Mouse (Mus musculus): ENCODE measurements at regions not wholly inside any gene's neighbourhood (a gene's known extent, or its start where the extent isn't known, plus 50 kb on each side); places are given as distances from the start of the nearest gene placed in this dataset.
"Not testable (repeated sequence)": the region's sequence is repeated elsewhere in the genome, so short reads cannot be mapped to it uniquely, and the experiment has no call there.

DNA sequence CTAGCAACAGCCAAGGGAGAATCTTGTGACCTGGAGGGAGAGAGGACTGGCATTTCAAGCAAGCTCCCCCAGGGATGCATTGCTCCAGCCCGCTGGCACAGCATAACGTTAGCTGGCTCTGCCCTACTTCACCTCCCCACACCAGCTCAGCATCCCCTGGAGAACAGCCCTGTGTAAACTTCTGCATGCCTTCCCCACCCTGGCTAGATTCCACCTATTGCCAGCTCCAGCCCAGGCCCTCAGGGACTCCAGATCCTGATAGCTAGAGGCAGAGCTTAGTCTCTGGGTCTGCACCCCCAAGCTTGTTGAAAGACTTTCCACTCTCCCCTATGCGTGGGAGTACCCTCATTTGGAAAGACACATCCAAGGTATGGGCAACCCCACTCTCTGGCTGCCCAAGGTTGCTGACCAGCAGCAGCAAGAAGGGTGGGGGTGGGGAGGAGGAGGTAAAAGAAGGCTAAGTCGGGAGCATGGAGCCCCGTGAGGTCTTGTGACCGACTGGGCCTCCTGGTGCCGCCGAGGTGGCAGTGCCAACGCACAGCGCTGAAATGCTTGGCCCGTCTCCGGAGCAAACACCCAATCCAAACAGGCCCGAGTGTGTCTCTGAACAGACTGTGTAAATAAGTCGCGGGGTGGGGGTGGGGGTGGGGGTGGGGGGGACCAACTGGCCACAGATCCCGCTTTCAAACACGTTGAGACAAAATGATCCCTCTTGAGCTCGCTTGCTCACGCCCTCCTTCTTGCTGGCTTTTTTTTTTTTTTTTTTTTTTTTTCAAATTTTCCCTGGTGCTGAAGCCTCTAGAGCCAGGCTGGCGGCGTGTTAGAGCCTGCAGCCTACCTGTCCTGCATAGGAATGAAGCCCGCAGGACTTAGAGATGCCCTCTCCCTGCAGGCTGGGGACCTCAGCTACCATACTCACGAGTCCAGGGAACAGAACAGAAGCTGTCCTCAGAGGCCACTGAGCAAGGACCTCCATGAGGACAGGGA lies 350.3 kb downstream of the Sox9 start:
- DNase-seq (ENCODE audit: low read depth) = peak; percentile 54

DNA sequence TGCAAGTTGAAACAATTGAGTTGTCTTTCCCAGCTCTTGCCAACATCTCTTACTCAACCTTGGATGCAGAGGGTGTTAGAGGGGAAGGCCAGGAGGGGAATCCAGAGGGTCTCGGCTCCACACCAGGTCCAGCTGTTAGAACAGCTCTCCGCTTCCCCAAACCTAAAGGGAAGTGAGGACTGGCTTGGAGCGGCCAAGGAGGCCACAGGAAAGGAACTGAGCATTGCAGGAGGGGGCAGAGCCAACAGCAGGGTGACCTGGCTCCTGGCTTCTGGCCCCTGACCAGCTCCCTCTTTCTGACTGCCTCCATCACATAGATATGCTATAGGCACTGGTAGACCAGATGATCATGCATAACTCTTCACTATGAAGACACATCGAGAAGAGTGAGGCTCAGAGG lies 351.4 kb downstream of the Sox9 start:
- DNase-seq (ENCODE audit: low read depth) = no peak

DNA sequence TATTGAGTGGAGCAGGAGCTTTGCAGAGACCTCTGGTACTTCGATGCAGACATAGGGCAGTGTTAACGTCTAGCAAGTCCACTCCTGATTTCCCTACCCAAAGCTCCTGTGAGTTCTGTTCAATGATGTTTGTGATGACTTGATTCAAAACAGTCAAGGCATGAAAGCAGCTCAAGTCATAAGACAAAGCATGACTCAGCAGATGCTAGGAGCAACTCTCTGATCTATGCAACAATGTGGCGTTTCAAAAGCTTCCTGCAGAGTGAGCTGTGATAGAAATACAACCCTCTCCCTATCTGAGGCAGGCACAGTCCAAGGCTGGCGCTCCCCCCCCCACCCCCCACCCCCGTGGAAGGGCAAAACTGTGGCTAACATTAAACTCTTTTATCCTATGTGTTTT lies 353.2 kb downstream of the Sox9 start:
- DNase-seq (ENCODE audit: low read depth) = peak; percentile 37

DNA sequence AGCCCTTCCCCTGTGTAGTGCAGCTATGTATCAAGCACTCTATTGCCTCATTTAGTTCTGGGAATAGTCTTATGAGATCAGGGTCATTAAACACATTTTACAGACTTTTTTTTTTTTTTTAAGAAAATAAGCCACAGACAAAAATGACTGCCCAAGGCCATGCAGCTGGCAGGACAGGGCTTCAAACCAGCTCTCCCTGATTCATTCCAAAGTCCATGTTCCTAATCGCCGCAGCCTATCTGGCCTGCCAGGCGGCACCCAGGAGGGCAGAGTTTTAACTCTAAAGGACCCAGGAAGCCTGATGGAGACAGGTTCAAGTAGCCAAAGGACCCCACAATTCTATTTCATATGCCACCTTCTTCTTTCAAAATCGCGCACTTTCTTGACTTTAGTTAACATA lies 356.4 kb downstream of the Sox9 start:
- no peak for DNase-seq (ENCODE audit: low read depth)

DNA sequence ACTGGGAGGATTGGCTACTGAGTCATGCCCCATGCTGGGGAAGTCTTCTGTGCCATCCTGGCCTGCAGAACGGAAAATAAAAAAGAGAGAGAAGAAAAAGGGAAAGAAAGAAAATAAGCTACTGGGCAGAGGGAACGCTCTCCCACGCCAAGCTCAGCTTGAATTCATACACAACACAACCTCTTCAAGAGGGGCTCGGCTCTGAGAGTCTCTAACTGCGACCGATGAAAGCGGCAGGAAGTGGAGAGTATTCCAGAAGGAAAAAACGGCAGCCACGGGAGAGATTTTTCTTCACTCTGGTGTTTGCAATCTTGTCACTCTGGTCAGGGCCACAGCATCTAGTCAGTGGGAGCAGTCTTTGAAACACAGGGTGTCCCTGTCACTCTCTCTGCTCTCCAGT lies 358.6 kb downstream of the Sox9 start:
- no peak for DNase-seq (ENCODE audit: low read depth)

DNA sequence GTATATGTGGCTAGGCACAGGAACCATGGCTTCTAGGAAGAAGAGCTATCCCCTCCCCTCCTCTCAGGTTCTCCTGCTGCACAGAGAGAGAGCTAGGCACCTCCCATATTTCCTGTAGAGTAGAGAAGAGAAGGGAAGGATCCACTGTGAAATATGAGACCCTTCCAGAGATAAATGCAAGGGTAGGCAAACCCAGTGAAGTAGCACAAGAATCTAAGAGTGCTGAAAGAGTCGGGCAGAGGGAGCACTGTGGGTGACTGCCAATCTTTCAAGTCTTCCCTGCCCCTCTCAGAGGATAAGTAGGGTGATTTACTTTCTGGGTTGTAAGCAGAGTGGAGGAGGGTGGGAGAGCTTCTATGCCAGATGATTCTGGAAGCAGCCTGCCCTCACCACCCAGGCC lies 360.8 kb downstream of the Sox9 start:
- no peak for DNase-seq (ENCODE audit: low read depth)

DNA sequence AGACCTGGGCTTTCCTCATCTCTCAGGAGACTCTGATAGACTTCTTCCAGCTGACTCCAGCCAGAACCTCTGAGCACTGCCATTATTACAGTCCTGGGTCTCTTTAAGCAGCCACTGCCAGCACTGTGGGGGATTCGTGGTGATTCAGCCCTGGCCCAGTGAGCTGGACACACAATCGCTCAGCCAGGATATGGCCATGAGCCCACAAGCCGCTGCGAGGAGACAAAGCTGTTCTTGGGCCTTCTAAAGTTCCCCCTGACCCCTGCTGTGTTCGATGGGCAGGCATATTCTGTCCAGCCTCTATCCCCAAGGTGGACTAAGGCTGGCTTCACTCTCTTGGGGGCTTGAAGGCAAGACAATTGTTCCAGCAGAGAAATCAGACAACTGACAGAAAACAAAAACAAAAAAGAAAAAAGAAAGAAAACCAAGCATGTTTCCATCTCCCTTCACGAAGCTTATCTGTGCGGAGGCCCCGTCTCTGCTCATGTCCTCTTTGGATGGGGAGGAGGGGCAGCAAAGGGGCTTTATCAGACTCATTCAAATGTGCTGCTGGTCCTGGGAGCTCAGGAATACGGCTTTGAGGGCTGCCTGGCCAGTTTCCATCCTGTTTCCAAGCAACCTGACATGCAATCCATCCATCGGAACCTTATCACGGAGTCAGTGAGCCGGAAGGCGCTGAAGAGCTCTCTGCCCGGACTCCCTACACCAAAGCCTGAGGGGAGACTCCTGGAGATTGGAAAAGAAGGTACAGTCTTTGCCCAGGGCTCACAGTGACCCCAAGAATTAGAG lies 362.0 kb downstream of the Sox9 start:
- peak; percentile 84 for DNase-seq (ENCODE audit: low read depth)

DNA sequence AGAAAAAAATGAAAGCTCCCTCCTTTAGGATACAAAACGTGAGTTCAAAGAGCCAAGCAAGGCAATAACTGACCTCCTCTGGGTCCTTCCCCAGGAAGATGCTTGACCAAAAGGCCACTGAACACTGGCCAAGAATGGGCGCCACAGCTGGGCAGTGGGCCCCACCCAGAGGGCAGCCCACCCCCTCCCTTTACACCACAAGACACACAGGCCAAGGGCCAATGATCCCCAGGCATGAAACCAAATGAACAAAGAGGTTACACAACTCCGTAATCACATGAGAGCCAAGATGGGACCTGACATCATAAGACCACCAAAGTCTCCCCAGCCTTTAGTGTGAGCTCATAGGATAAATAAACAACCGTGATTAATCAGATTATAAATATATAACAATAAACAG lies 363.7 kb downstream of the Sox9 start:
- DNase-seq (ENCODE audit: low read depth) = no peak

DNA sequence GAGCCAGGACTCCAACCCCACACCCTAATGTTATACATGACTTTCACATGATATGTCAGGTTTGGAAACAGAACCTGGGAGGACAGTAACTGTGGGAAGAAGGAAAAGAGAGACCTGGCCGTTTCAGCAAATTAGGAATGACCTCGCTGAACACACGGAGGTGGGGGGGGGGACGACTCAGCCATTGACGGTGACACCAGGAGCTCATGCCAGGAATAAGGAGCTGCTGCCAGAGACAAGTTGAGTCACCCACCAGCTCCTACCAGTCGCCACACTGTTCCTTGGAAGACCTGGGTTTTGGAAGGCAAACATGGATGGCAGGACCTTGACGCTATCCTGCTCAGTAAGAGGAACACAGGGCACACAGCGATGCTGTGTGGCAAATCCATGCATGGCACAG lies 364.7 kb downstream of the Sox9 start:
- no peak for DNase-seq (ENCODE audit: low read depth)

DNA sequence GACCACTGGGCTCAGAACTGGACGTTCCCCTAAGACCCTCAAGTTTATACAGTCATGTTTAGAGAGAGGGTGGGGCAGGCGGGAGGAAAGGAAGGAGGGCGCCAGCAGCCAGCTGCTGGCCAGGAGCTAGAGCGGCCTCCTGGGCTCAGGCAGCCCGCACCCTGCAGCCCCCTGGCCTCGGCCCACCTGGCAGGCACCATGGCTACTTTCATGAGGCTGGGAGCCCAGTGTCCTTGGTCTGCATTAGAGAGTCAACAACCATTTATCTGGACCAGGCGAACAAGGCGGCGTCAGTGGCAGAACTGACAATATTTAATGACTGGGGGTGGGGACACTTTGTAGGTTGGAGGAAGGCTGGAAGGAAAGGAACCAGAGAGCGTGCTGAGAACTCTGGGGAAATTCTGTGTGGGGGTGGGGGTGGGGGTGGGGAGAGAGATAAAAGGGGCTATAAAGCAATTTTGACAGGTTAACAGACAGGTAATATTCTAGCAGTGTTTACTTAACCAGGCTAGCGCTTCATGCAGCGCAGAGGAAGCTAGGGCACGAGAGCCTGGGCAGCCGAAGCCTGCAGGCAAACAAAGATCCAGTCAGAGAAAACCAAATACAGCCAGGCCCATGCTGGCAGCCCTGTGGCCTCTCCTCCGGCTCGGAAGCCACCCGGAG lies 365.6 kb downstream of the Sox9 start:
- DNase-seq (ENCODE audit: low read depth) = no peak

DNA sequence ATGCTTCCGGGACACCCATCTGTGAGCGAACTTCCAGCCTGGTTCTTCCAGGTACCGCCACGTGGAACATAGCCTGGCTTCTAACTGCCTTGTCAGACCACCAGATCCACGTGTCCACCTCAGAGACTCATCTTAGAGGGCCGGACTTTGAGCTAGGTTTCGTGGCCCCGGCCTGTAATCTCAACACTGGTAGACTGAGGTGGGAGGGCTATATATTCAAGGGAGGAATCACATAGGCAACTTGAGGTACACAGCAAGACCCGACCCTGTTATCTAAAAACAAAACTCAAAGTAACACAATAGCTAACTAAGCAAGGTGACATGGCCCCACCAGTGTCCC lies 366.1 kb downstream of the Sox9 start:
- DNase-seq (ENCODE audit: low read depth) = no peak

DNA sequence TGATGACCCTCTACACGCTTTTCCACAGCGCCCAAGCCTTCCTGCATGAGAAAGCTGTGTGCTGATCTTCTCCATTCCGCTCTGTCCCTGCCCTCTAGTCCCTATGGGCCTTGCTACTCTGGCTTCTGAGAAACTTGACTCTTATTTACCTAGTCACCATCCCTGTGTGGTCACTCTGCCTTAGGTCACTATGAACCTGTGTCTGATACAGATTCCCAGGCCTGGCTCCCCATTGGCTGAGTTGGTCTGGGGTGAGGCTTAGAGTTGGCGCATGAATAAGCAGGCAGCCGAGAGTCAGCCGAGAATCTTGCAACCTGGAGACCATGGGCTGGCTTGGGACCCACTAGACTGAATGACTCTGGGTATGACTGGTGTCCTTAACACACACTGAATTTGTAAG lies 373.5 kb downstream of the Sox9 start:
- no peak for DNase-seq (ENCODE audit: low read depth)

DNA sequence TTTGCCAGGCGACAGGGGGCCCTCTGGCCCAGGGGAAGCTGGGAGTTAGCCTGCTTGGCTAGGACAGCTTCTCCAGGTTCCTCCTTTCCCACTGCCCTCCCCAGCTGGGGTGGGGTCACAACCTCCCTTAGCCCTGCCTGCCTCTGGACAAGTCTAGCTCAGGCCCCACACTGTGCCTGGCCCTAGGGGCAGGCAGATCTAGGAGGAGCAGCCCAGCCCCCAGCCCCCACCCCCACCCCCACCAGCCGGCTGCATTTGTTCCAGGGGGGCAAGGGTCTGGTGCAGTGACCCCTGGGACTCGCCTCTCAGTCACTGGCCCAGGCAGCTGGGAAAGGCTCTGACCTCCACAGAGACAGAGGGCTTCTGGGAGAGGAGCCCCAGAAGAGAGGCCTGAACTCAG lies 381.9 kb downstream of the Sox9 start:
- no peak for DNase-seq (ENCODE audit: low read depth)

DNA sequence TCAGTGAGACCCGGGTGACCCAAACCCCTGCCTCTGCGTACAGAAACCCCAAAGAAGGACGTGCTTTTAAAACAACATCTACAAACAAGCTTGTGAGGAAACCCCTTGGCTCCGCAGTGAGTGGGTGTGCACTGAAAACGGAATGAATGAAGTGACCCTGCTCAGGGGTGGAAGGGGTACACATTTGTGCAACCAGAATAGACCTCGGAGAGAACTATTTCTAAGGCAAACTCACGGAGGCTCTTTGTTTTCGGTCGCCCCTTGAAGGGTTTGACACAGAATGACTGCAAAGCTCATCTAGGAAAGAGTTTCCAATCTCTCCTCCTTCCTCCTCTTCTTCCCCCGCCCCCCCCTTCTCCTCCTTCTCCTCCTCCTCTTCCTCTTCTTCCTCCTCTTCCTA lies 382.5 kb downstream of the Sox9 start:
- DNase-seq (ENCODE audit: low read depth) = no peak

DNA sequence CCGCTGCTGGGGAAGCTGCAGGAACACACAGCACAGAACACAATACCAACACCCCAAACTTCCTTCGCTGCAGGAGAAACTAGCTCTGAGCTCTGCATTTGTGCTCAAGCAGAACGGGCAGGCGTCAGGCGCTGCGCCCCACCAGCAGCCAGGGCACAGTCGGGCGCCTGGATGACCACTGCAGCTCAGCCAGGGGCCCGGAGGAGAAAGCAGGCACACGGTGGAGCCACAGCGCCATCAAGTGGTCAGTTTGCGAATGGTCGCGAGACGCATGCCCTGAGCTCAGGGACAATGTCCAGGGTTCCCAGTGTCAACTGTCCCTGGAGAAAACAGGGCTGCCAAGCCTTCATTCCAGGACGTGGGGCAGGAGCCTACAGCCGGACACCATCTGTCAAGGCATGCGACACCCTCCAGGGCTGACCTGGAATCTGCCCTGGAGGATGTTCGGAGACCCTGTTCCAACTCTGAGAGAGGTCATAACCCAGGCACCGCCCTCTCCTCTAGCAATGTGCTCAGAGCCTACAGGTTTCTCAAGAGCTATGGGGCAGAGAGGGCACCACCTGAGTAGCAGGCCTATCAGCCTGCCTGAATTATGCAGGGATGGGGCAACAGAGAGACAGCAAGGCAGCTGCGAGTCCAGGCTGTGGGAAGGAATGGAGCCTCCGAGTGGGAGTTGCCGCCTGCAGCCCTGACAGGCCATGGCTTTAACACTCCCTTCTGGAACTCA lies 383.2 kb downstream of the Sox9 start:
- DNase-seq (ENCODE audit: low read depth) = peak; percentile 53

DNA sequence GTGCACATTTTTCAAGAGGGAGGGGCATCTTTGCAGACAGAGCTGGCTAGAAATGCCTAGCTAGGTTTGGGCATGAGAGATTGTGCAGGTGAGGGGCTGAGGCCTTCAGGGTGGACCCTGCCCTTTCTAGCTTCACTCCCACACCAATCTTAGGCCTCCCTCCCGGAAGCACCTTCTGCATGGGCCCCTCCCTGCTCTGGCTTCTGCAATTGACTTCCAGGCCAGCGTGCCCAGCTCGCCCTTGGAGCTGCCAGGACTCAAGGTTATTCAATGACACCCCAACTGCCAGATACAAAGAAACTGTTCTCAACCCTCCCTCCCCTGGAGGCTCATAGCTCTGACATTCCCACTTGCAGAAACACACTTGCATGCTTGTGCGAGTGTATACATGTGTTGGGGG lies 384.5 kb downstream of the Sox9 start:
- DNase-seq (ENCODE audit: low read depth) = no peak

DNA sequence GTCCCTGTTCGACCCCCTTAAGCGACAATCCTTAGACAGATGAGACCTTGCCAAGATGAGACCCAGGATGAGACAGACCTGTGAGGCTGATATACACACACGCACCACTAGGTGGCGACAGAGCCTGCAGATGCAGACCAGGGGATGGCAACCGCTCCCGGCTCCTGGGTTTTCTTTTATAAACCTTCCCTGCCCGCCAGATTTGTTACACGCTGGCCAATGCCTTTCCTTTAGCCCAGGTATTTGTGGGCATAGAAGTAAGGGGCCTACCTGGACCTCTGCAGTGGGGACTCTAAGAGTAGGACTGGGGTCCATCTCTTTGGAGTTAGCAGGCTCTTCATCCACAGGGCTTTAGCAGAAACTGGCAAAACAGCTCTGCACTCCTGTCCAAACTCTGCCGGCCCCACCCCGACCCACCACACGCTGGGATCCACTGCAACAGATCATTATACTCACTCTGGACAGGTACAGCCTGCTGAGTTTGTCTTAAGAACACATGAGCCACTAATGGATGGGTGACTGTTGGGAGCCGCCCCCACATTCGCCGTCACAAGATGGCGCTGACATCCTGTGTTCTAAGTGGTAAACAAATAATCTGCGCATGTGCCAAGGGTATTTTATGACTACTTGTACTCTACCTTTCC lies 390.6 kb downstream of the Sox9 start:
- DNase-seq (ENCODE audit: low read depth) = peak; percentile 58

DNA sequence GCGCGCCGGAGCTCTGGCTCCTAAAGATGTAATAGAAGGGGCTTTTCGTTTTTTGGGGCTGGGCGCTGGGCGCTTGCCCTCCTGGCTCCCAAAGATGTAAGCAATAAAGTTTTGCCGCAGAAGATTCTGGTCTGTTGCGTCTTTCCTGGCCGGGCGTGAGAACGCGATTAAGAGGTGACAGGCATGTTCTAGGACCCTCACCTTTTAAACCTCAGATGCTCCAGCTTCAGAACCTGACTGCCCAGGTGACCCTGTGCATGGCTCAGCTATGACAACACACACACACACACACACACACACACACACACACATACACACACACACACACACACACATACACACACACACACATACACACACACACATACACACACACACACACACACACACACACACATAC lies 391.3 kb downstream of the Sox9 start:
- not testable (repeated sequence) for DNase-seq (ENCODE audit: low read depth)

DNA sequence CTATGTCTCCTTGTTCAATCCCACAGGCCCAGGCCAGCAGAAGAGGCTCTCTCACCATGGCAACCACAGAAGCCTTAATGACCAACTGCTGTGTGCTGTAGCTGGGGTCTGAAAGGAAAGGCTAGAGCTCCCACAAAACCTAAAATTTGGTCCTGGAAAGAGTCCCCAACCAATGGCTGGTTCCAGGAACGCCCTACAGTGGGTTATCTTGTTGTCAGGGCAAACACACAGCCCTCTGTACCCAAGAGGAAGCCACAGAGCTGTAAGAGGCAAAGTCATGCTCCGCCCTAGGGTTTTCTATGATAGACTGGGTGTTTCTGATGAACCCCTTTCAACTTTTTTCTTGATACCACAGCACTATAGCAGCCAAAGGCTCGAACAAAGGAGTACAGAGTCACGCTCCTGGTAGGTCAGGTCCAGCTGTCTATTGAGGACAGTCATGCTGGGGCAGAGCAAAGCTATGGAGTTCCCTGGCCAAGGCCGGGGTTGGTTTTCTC lies 392.0 kb downstream of the Sox9 start:
- no peak for DNase-seq (ENCODE audit: low read depth)

DNA sequence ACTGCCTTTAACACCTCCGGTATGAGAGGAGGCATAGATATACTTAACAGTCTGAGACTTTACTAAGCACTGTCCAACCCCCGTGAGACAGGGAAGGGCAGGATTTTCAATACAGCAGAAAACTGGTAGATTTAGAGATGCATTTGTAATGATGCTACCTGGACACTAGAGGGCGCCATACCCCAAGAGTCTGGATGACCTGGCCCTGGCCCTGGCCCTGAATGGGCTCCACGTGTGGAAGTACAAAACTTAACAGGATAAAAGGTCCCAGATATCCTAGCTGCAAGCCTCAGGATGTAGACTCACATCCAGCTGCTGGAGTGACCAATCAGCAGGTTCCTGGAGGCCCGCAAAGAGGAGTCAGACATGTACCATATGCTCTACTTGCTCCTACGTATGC lies 393.3 kb downstream of the Sox9 start:
- DNase-seq (ENCODE audit: low read depth) = no peak

DNA sequence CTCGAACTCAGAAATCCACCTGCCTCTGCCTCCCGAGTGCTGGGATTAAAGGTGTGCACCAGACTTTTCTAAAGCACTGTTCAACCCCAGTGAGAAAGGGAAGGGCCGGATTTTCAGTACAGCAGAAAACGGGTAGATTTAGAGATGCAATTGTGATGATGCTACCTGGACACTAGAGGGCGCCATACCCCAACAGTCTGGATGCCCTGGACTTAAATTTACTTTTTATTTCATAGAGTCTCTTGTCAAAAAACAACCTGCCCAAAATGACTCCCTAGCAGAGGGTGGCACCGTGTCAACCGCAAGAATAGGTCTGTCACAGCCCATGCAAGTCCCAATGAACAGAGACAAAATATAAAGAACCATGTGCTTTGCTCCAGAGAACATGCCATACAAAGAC lies 394.2 kb downstream of the Sox9 start:
- no peak for DNase-seq (ENCODE audit: low read depth)
